Mouse (Mus musculus) MEL-GATA-1-ER (cell line): ENCODE data around the gene Tgfbr2.
"Not testable (repeated sequence)": the region's sequence is repeated elsewhere in the genome, so short reads cannot be mapped to it uniquely, and the experiment has no call there.

Experiments
- DNase-seq: peaks from one replicate; pipeline ENCODE4 v3.0.0-alpha.2; 2012; ENCODE audit warnings: low read depth; ENCODE audit errors: extremely low read depth

The Tgfbr2 gene

GRCm38 (mm10) chr9:116077419-116077818 lies 97.7 kb downstream of the Tgfbr2 start:
- no peak for DNase-seq

GRCm38 (mm10) chr9:116076946-116077345 lies 98.2 kb downstream of the Tgfbr2 start:
- no peak for DNase-seq

GRCm38 (mm10) chr9:116076163-116076562 lies 99.0 kb downstream of the Tgfbr2 start:
- no peak for DNase-seq

- not testable (repeated sequence) for DNase-seq
Measured at GRCm38 (mm10) chr9:116071561-116071960, 103.6 kb downstream of the Tgfbr2 start.

- DNase-seq: no peak
Measured at GRCm38 (mm10) chr9:116064774-116065173, 110.4 kb downstream of the Tgfbr2 start.

GRCm38 (mm10) chr9:116060691-116061090 lies 114.5 kb downstream of the Tgfbr2 start:
- DNase-seq: no peak

- no peak for DNase-seq
Measured at GRCm38 (mm10) chr9:116059156-116059555, 116.0 kb downstream of the Tgfbr2 start.

GRCm38 (mm10) chr9:116058475-116058874 lies 116.7 kb downstream of the Tgfbr2 start:
- no peak for DNase-seq

- no peak for DNase-seq
Measured at GRCm38 (mm10) chr9:116053976-116054375, 121.2 kb downstream of the Tgfbr2 start.

GRCm38 (mm10) chr9:116049985-116050384 lies 125.2 kb downstream of the Tgfbr2 start:
- no peak for DNase-seq

- DNase-seq: no peak
Measured at GRCm38 (mm10) chr9:116041787-116042186, 133.4 kb downstream of the Tgfbr2 start.

- DNase-seq: no peak
Measured at GRCm38 (mm10) chr9:116041369-116041768, 133.8 kb downstream of the Tgfbr2 start.

GRCm38 (mm10) chr9:116040852-116041251 lies 134.3 kb downstream of the Tgfbr2 start:
- DNase-seq: not testable (repeated sequence)

- DNase-seq: no peak
Measured at GRCm38 (mm10) chr9:116039981-116040380, 135.2 kb downstream of the Tgfbr2 start.

- no peak for DNase-seq
Measured at GRCm38 (mm10) chr9:116038275-116038674, 136.9 kb downstream of the Tgfbr2 start.
